Mouse (Mus musculus) megakaryocyte, adult 5-6 weeks (primary cell): Measurements from ENCODE around the gene Klf9. TPM values are rescaled to one million over a fixed set of nuclear protein-coding genes. Genes with fewer than 3 reads are reported as not detected.
"Not testable (repeated sequence)": the region's sequence is repeated elsewhere in the genome, so short reads cannot be mapped to it uniquely, and the experiment has no call there.

Experiments
- ATAC-seq: 2 replicates; pipeline ENCODE4 v1.8.0; 2016; ENCODE audit warnings: mild to moderate bottlenecking, inconsistent platforms; ENCODE audit not compliant: poor library complexity, severe bottlenecking
- total RNA-seq, 2 experiments: library from RNA; stranded (forward) in 1 of 2; stranded (reverse) in 1 of 2; fragments of 153-499, 151-499 nt in 1 of 2; fragments of 221-1000, 200-1000 nt in 1 of 2; gene quantifications; 2 replicates each; pipeline versions ENCODE4 v1.2.3 to v1.2.4; 2015 to 2017

Klf9 gene
- total RNA-seq, 2 experiments from 2014 or later = 6.2 to 7.0 TPM

DNA sequence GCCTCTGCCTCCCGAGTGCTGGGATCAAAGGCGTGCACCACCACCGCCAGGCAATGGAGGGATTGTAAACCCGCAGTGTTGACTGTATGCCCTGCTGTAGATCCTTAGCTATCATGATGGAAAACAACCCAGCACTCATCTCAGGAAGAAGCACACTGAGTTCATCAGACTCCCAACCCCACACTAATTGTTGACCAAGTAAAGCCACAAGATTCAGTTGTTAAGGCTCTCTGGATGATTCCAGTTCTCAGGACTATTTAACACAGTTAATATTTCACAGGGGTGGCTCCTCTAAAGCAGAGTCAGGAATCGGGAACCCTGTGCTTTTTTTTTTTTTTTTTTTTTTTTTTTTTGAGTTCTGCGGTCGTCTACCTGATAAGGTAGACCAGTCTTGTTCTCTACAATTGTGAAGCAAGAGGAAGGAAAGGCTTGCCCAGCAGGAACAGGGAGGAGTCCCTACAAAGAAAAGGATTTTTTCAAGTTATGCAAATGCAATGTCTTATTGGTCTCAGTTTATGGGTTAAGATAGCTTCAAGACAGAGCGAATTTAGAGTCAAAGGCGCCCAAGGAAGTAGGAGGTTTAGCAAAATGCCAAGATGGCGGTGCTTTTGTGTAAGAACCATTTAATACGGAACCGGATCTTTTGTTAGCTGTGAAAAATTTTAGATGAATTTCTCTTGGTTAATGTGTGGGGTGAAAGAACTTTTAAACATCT, 1.1 kb upstream of the Klf9 start:
- no peak for ATAC-seq

DNA sequence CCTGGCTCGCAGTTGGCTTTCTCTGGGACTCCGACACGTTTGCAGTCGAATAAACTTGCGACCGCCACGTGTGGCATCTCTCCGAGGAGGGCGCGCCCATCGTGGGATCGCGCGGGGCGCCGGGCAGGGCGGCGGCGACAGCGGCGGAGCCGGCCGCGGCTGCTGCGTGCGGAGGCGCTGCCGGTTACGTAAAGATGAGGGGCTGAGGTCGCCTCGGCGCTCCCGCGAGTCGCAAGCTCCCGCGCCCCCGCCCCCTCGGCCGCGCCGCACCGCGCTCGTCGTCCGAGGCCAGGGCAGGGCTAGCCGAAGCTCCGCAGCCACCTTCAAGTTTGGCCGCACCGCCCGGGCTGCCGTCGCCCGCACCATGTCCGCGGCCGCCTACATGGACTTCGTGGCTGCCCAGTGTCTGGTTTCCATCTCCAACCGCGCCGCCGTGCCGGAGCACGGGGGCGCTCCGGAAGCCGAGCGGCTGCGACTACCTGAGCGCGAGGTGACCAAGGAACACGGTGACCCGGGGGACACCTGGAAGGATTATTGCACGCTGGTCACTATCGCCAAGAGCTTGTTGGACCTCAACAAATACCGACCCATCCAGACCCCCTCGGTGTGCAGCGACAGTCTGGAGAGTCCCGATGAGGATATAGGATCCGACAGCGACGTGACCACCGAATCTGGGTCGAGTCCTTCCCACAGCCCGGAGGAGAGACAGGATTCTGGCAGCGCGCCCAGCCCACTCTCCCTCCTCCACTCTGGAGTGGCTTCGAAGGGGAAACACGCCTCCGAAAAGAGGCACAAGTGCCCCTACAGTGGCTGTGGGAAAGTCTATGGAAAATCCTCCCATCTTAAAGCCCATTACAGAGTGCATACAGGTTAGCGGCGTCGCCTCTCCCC, 610 bp downstream of the Klf9 start:
- peak; percentile 2; the same call in 1 of the 2 replicates for ATAC-seq

DNA sequence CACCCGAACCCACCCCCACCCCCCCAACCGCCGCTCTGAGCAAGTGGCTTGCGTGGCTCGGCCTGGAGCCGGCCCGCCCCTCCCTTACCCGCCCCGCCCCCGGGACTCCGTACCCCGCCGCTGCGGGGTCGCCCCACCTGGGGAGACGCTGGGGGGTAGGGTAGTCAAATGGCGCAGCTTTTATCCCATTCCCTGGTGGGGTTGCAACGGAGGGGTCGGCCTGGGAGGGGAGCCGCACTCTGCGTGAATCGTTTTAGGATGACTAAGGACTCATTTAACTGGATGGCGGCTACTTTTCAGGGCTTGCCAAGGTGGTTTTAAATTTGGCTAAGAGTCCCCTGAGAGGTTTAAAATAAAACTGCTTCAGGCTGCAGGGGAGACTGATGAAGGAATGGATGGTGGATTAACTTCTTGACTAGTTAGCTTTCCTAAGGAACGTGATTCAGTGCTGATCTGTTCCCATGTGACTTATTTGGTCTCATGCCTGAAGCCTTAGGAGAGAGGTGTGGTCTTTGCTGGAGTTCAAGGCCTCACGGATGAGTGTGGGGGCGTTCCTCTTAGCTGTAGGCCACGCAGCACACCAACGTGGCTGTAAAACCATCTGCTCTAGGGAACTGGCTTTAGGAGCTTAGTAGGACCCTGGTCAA, 1.5 kb downstream of the Klf9 start:
- ATAC-seq = no peak

DNA sequence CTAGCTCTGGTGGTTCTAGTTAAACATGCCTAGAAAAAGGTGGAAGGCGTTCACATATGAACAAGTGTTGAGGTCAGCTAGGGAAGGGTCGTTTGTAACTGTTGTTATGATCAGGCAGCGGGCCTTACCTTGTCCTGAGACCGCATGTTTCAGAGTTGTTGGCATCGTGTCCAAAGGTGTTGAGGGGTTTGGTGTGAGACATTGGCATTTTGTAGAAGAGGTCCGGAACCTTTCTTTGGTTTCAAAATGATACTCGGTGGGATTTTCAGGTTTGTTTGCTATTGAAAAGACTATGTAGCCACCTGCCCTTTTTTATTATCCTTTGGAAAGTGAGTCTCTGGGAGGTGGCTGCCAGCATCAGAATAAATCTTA, 2.0 kb downstream of the Klf9 start:
- ATAC-seq = no peak

DNA sequence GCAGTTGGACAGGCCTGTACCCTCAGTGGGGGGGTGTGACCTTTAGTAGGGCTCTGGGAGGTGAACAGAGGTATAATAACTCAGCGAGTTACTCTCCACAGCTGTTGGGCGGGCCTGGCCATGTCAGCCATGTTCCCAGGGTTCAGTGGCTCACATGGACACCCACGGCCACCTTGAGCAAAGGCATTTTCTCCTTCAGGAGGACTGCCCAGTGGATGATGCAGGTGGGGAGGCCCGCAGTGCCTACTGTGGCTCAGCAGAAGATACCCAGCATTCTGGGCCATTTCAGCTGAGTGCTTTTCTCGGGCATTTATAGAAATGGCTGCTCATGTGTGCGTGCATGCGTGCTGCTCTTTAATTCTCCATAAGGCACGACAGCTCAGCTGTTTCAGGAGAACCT, 2.5 kb downstream of the Klf9 start:
- no peak for ATAC-seq

DNA sequence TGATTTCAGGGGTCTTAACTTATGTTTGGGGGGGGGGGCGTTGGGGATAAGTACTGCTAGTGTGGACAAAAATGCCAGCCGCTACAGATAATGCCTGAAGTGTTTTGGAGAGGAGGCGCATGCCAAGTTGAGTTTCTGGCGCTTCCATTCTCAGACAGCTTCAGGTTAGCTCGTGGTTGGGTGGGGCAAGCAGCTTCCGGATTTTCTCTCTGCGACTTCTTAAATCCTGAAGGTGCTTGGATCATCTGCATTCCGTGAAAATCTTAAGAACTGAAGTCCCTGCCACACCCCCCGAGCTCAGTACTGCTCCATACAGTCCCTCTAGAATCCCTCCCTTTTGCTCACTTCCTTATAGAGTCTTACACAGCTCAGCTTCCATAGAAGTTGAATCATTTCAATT, 3.0 kb downstream of the Klf9 start:
- ATAC-seq = no peak

DNA sequence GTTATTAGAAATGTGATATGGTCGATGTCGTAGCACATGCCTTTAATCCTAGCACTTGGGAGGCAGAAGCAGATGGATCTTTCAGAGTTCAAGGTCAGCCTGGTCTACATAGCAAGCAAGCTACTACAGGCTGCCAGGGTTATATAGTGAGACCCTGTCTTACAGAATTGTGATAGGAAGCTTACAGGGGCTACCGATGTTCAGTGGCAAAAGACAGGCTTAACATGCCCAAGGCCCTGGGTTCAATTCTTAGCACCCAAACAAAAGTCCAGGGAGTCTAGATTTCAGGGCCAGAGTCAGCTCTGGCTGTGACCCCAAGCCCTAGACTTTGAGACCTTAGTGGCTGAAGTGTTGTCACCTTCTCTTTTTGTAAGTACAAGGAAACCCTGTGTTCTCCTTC, 4.1 kb downstream of the Klf9 start:
- no peak for ATAC-seq

DNA sequence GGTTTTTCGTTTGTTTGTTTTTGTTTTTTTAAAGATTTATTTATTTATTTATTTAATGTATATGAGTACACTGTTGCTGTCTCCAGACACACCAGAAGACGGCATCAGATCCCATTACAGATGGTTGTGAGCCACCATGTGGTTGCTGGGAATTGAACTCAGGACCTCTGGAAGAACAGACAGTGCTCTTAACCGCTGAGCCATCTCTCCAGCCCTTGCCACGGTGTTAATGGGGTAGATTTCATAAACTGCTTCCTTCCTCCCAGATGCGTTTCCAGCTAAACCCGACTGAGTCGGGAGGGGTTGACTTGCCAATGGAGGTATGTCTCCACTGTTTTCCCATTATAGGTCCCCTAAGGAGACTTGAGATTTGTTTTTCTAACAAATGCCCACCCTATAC, 4.5 kb downstream of the Klf9 start:
- not testable (repeated sequence) for ATAC-seq

DNA sequence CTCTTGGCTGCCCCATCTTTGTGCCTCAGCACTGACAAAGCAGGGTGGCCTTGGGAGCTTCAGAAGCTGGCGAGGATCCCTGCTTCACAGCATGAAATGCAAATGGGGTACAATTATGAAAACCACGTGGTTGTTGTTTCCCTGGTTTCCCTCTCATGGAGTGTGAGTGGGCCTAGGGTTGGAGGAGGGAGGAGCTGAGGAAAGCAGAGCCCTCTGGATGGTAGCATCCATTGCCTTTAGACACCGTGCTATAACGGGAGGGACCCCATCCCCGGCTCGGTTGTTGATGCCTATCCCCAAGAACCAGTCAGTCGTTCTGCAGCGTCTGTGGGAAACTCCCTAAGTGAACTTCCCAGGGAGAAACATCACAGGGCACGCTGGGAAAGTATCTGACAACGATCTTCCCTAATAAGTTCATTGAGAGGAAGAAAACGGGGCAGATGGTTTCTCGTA, 5.4 kb downstream of the Klf9 start:
- ATAC-seq = no peak

DNA sequence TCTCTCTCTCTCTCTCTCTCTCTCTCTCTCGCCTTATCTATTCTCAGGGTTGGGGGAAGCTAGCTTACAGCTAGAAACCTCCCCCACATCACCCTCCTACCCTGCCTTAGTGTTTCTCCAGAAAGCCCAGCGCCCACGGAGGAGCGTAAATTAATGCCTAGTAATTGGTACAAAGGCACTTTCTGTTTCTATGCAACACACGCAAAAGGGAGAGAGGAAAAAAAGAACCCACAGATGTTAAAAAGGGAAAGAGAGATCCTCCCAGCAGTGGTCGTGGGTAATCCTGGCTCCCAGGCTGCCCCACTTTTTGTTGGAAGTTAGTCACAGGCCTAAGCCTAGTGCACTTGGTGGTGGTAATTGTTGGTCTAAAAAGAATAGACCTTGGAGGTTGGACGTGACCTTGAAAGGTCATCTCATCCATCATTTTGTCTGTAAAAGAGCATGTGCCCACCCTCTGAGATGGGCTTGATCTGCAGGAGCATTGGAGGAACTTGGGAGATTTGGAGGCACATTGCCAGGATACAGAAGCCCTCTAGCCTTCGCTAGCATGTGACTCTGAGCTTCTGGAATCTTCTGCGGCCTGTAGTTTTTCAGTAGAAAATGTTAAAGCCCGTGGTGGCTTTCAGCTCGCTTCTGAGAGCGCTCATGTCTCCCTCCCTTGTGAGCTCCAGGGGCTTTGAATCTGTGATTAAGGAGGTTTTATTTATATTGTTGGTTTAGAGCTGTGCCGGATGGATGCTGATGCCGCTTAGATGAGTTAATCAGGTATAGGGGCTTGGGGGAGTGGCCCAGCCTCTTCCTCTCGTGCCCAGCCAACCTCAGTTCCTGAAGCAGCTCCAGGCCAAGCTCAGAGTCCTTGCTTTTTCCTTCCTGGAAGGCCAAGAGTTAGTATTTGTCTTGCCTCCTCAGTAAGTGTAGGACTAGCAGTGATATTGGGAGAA, 6.3 kb downstream of the Klf9 start:
- ATAC-seq = no peak

DNA sequence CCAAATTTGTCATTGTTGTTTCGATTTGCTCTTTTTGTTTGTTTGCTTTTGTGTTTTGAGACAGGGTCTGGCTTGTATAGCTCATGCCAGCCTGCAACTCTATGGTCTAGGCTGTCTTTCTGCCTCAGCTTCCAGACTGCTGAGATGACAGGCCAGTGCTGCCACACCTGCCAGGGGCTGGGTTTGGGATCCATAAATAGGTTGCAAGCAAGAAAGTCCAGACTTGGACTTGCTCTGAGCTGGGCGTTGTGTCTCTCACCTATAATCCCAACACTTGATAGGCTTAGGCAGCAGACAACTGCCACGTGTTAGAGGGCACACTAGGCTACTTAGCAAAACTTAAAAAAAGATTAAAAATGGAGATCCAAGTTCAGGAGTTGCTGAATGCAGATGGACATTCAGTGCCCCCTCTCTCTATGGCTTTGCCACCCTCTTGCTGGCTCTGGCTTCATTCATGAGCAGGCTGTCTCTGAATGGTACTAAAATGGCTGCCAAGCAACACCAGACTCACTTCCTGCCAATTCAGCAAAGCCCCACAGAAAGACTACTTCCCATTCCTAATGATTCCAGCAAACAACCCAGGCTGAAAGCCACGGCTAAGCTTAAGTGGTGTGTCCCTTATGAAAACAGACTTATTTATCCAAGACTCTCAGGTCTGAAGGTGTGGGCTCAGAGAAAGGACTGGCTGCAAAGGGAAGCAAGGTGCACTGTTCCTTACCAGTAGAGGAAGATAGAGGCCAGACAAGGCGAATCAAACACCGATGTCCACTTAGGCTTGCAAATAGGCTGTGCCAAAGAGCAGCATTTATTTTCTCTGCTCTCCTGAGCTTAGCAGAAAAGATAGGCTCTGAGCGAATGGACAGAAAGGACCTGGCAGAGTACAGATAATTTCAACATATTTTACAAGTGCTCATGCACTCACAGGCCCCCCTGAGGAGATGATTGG, 8.7 kb downstream of the Klf9 start:
- no peak for ATAC-seq

DNA sequence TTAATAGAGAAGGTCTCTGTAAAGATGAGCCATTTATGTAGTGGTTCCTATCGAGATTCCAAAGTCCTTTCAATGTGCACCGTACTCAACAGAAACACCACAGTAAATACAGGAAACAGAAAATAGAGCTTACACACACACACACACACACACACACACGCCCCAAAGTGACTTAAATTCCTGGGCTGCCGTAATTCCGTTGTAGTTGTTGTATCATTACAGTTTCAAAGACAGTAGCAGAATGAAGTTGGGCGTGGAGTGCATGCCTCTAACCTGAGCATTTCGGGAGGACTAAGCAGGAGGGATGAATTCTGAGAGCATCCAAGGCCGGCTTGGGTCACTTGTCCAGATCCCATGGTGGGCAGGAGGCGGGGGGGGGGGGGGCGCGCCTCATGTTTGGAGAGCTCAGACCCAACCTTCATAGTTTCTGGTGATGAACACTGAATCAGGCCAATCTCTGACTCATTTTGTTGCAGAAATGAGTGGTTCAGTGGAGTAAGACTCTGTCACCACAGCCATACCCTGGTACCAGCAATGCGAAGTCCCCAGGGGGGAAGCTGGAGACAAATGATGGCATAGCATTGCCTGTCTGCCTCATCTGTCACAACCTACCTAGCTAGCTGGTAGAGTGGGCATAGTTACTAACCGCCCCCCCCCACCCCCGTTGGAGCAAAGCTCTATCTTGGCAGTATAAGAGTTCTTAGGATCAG, 9.7 kb downstream of the Klf9 start:
- no peak for ATAC-seq

DNA sequence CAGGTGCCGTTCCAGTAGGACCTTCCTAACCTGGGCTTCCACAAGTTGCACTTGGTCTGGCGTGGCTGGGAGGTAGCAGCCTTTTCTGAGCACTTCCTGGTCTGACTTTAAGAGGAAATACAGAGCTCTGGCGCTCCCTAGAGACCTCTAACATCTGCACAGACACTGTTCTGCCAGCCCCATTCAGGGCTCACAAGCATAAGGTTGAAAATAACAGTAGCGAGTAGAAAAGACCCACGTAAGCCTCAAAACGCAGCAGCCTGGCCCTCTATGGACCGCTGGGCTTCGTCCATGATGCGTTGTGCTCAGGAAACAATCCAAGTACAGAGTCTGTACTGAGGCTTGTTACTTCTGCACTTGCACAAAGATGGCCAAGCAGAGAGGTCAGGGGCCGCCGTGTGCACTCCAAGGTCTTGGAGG, 10.6 kb downstream of the Klf9 start:
- peak; percentile 98 for ATAC-seq

DNA sequence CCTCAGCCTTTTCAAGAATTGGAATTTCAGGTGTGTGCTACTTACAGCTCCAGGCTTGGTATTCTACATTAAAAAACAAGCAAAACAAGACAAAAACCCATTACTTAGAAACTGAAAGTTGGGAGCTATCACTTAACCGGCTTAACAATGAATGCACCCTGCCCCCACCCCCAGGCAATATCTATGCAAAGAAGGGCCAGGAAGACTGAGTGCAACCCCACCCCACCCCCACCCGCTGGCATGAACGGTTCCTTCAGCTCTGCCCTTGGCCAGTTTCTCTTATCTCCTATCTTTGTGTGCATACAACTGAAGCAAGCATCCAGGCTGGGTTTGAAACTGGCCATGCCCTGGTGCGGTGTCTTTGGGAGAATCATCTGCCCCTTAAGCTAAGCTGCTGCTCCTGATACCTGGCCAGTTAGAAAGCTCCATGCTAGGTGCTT, 11.2 kb downstream of the Klf9 start:
- no peak for ATAC-seq

DNA sequence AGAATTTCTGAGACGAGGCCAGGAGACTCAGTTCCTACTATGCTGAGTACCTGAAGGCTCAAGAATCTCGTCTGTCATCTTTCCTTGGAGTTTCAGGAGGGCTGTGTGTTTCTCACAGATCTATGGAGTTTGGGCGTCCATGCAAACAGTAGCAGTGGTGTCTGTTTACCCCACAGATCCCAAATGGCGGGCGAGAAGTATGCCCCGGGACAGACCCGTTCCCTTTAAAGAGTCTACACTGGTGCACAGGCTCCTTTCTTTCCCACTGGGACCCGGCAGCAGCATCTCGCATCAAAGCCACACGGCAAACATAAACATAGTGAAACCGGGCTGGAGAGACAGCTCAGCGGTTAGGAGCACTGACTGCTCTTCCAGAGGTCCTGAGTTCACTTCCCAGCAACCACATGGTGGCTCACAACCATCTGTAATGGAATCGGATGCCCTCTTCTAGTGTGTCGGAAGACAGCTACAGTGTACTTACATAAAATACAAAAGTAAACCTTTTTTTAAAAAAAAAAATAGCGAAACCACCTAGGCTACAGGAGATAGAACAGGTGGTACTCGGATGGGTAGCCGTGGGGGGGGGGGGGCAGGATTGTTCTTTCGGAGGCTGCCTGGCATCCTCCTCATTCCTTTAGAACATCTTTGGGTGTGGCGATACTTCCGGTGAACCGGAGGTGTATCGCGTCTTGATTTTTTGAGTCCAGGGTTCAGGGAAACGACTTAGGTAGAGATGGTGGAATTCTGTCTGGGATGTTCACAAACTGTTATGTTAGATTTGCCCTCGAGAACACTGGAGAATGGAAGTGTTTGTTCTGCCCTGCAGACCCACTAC, 12.0 kb downstream of the Klf9 start:
- ATAC-seq = no peak

DNA sequence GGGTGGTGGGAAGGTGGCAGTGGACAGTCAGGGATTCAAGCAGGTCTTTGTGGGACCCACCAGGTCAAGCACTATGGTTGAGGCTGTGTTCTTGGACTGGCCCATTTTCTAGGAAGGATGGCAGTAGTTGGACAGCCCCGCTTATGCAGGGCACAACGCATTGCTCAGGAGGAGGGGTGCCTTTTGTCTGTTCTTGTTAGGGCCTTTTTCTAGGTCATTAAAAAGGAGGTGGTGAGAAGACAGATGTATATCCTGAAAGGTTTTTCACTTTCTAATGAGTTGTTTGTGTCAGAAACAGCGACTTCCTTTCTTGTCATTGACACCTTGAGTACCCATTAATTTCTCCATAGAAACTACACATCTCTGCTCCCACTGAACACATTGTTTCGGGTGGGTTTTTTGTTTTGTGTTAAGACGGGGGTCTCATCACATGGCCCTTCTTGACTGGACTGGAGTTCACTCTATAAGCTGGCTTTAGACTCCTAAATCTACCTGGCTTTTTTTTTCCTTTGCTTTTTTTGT, 12.6 kb downstream of the Klf9 start:
- no peak for ATAC-seq

DNA sequence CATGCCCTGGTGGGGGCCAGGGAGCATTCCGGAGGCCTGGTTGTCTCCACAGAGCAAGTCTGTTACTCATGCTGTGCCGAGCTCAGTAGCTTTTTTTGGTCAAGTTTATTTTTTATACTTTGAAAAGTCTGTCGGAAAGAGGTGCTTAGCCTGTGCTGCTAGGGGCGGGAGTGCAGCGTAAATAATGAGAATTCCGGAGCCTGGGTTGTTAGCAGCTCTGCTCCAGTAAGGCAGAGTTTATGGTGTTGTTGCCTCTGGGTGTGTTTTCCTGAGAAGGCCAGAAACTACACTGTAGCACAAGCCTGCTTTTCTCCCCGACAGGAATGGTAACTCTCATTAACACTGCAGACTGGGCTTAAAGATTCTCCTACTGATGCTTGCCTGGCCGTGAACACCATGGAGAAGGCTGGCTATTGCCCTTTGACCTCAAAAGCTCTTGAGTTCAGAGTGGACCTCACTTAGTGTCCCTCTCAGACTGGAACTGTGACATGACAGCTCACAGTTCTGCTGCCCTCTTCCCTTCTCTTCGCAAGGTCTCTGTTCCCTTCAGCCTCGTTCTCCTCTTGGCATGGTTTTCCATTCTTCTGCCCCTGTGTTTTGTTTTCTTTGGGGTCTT, 18.9 kb downstream of the Klf9 start:
- ATAC-seq = no peak
